Mouse (Mus musculus) layer of hippocampus, postnatal 14 days (tissue): ENCODE data around the gene Cfap20. TPM values are rescaled to one million over a fixed set of nuclear protein-coding genes. Genes with fewer than 3 reads are reported as not detected.
A peak's percentile ranks its signal among the peaks of the same experiment; 100 is the strongest.

Experiments used
- DNase-seq, 2 experiments: peaks; one replicate each; pipeline ENCODE4 v3.0.0; 2021 to 2022; ENCODE audit warnings: low spot score in 2 of 2, mixed read lengths in 1 of 2
- long read RNA-seq, 2 experiments: library from polyadenylated mRNA; stranded (forward); transcript quantifications; one replicate each; pipeline ENCODE4 v2.0.0; 2021
- total RNA-seq, 2 experiments: library from RNA; stranded (reverse); gene quantifications; 2 replicates each; pipeline ENCODE4 v1.2.3; 2021

Cfap20 gene
- 10 to 100 TPM; 58.5 to 62.5 TPM for total RNA-seq
- long read RNA-seq, experiment 1, transcript Cfap20-201 (6 exons, 1,295 nt), result major isoform, 55 of 75 reads
- long read RNA-seq, experiment 1, transcript Cfap20-208 (4 exons, 2,544 nt), result minor isoform, 5 of 75 reads
- long read RNA-seq, experiment 1, partial matches to known transcripts, result 9 of 75 reads
- long read RNA-seq, experiment 1, other reads (novel, unspliced or antisense), result 5 of 75 reads
- long read RNA-seq, experiment 2, transcript Cfap20-205 (5 exons, 1,023 nt), result minor isoform, 10 of 98 reads
- long read RNA-seq, experiment 2, transcript Cfap20-201 (6 exons, 1,295 nt), result major isoform, 71 of 98 reads
- long read RNA-seq, experiment 2, partial matches to known transcripts, result 4 of 98 reads
- long read RNA-seq, experiment 2, other reads (novel, unspliced or antisense), result 10 of 98 reads

DNA sequence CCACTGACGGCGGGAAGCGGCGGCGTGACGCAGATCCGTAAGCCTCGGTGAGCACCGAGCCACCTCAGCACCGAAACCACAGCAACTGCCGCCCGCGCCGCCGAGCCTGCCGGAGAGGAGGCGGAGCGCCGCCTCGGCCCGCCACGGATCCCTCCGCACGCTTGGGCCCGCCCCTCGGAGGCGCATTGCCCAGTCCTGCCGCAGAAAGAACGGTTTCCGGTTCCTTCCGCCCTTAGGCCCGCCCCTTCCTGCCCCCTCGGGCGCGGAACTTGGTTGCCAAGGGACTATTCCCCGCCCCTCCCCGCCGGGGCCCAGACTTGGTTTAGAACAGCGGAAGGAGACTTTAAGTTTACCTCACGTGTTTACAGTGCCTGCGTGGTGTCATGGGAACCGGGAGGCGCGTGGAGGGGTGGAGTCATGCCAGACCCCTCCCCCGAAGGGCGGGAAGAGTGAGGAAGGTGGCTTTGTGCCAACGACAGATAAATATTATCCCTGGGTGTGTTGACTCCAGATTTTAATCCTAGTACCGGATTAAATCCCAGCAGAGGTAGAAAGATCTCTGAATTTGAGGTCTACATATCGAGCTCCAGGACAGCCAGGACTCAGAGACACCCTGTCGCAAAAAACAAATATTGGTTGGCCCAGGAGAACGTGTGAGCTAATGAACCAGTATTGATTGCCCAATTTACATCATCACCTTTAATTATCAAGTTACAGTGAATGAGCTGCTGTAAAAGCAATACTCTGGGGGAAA is at the start of gene Cfap20:
TSS of gene Cfap20 (minus strand) at position 184 of the 754 bp plus-strand sequence.
- peak; percentile 99 for DNase-seq

DNA sequence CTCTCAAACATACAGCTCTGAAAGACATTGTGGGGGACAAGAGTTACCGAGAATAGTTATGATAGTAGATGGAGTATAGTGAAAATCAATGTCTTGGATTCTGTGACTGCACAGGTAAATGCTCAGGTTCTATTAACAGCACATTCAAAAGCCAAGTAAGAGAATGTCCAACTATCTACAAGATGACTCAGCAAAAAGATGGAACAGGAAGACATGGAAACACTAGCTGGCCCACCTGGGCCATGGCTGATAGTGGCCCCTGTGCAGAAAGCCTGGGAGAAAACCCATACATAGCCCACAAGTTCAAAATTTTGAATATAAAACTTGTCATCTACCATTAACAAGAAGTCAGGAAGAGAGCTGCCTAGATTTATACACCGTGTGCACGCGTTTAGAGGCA is 35.3 kb upstream of the Cfap20 start:
- no peak for DNase-seq

DNA sequence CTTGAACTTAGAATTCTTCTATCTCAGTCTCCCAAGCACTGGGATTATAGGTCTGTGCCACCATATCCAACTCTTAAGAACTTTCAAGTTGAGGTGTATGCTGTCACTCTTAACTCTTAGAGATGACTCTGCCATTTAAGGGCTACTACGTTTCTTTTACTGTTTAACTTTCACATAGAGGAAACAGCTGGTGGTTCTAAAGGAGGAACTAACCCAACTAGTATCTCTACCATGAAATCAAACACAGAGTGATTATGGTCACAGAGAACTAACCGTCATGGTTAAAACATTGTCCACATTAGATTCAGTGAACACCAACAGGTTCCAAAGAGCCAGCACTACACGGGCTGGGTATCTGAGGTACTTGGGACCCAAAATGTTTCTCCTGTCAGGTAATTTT is 34.3 kb upstream of the Cfap20 start:
- DNase-seq, result no peak

DNA sequence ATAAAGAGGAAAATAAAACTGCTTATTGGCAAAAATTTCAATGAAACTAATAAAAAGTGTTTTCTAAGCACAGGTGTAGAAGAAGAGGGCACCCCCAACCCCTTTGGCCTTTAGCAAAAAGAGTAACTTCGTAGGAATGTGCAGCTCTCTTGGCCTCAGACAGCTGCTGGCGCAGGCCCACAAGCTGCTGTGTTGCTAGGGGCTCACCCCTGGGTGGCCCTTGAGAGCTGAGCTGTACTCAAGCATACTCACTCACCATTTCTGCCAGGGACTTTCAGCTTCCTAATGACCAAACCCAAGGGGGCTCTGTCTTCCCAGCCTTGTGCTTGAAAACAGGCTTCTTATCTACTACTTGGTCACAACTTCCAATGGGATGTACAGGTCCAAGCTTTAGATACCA is 31.9 kb upstream of the Cfap20 start:
- DNase-seq, result no peak

DNA sequence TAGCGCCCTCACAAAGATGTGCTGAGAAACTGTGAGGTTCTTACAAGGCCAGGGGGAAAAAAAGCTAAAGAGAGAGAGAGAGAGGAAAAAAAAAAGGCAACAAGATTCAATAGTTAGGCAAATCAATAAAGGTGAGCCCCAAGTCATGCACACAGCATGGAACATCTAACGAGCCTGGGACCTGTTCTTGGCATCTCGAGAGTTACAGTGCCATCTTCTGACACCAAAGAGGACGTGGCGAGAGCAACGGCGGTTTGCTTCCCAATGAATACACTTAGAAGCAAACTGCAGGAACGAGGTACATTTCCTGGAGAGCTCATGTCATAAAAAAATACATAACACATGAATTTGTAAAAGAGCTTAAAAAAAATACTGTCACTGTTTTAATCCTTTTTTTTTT is 17.8 kb upstream of the Cfap20 start:
- DNase-seq, result no peak

DNA sequence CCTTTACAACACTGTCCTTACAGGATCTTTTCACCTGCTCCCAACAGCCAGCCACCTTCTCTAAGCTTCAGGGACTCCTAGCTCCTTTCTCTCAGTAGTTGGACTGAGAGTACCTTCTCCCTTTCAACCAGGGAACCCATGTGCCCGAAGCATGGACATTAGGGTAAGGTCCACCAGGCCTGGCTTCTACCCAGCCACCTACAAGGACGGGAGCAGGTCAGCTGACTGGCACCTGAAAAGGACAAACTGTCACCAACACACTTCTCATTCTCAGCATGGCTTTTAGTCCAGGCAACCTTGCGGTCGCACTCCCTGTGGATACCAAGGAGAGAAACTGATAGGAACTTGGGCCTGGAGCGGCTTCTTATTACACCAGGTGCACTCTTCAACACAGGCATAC is 15.6 kb upstream of the Cfap20 start:
- no peak for DNase-seq

DNA sequence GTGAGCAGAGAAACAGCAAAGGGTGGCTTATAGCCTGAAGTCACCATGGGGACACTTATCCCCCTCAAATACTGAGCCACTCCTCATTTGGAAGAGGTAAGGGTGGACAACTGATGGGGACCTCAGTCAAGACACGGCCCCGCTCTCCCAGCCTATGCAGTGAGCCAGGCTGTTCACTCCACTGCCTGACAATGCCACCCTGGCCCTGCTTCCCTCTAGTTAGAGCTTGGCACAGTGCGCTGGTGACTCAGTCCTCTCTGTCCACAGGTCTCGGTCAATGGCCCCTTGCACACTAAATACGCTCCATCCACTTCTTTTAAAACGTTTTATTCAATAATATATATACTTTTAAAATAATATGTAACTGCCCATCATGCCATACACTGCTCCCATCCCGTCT is 13.0 kb upstream of the Cfap20 start:
- no peak for DNase-seq

DNA sequence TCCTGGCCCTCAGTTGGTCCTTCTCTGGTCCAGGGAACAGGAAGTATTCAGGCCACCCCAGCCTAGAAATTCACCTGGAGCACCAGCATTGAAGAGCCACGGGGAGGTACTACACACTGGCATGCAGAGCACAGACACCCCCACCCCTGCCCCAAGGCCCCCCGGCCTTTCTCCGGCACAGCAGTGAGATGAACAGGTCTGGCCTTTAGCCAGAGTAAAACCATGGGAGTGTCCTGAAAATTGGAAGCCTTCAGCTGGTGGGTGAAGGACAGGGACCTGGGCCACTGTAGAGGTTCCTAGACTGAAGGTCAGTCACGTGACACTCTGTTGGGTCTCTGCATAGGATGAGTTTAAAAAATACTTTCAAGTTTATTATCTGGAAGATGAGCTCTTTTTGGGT is 10.4 kb upstream of the Cfap20 start:
- DNase-seq, result no peak

DNA sequence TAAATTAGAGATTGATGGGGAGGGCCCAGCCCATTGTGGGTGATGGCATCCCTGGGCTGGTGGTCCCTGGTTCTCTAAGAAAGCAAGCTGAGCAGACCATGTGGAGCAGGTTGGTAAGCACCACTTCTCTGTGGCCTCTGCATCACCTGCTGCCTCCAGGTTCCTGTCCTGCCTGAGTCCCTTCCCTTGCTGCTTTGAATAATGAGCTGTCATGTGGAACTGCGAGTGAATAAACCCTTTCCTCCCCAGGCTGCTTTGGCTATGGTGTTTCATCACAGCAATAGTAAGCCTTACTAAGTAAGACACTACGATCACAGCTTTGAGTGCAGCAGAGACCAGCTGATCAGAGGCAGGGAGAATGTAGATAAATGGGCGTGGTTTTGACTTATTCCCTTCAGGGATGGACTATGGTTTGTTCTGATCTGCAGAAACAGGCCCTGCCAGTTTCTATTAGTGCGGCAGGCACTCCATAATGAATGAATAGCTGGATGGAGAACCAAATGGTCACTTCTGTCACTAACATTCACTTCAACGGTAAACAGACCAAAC is 6.9 kb upstream of the Cfap20 start:
- DNase-seq, result no peak

DNA sequence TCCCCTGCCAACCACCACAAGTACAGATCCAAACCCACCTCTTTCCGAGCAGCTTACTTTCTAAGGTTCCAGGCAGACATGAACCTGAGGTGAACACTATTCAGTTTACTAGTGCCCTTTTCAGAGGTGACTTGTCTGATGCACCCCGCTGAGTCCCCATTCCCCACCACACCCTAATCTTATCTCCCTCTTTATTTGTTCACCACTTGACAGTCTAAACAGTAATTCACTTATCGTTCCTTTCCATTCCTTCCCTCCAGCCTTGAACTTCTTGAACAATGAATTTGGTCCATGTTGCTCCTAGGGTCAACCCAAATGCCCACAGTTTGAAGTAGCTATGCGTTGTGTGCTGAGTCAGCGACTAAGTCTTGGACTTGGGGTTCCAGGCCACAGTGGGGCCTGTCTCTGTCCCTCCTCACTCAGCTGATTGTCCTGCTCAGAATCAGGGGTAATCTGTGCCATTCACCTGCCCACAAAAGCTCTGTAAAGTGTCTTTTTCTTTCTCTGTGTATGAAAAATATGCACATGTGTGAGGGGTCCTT is 5.6 kb upstream of the Cfap20 start:
- DNase-seq, result no peak

DNA sequence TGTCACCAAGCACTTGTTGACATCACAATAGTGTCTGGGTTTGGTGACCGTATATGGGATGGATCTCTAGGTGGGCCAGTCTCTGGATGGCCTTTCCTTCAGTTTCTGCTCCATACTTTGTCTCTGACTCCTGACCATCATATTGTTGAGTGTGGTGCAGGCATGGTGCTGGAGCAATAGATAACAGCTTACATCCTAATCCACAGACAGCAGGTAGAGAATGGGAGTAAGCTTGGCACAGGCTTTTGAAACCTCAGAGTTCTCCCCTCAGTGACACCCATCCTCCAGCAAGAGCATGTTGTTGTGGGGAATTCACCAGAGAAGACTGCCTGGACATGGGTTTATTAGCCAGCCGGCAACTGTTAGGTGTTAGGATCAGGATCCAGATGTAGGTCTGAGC is 4.8 kb upstream of the Cfap20 start:
- DNase-seq, result no peak

DNA sequence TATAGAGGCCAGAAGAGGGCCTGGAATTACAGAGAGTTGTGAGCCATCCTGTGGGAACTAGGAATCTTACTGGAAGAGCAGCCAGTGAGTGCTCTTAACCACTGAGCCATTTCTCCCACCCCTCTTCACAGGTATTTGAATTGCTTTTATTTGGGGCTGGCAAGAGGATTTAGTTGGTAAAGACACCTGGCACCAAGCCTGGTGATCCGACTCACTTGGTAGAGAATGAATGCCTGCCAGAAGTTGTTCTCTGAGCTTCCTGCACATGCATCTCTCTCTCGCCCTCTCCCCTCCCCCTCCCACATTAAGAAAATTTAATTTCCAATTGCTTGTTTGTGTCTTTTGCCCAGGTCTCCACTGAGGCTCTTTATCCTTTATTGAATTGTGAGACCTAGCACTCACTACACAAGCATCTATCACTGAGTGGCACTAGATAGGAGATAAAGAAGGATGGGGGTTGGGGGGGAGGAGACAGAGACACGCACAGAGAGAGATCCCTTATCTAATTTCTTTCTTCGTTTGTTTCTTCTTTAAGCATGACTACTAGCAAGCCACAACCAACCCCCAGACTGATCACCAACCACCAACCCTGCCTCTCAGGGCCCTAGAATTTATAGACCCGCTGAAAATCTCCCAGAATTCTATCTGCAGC is 2.8 kb upstream of the Cfap20 start:
- no peak for DNase-seq

DNA sequence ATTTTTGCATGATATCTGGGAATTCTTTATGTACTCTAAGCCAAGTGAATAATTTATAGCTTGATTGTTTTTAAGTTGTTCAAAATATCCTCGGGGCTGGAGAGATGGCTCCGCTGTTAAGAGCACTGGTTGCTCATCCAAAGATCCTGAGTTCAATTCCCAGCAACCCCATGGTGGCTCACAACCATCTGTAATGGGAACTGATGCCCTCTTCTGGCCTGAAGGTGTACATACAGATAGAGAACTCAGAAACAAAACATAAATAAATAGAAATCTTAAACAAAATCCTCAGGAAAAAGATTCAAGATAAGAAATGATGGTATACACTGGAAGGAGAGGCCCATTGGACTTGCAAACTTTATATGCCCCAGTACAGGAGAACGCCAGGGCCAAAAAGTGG is 1.3 kb upstream of the Cfap20 start:
- DNase-seq, result no peak

DNA sequence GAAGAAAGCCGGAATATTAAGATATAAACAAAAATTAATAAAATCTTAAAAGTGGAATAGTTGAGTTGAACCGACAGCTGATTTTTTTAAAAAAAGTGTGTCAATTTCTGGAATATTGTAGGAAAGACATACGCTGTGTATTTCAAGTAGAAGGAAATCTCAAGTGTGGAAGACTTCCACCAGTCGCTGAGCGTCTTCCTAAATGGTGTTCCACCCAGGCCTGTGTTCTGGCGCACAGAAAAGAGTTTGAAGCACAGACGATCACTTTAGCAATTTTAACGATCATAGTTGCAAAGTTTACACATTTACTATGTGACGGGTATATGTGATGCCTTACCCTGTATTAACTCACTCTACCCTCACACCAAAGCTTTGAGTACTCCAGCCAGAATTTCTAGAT is 802 bp upstream of the Cfap20 start:
- DNase-seq, result no peak

DNA sequence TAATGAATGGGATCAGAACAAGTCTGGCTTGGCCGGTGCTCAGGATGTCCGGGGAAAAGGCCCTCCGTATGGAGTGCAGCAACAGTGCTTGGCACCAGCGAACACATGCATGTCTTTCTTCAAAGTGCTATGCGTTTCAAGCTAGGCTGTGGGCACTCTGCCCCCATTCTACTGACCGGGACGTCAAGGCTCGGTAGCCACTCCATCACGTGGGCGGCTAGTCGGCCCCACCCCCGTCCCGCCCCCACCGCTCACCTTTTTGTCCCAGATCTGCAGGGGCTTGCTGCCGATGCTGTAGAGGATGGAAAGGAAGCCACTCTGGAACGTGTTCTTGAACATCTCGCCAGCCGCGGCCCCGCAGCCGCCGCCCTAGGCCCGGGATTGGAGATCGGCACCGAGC is 436 bp downstream of the Cfap20 start:
- no peak for DNase-seq

DNA sequence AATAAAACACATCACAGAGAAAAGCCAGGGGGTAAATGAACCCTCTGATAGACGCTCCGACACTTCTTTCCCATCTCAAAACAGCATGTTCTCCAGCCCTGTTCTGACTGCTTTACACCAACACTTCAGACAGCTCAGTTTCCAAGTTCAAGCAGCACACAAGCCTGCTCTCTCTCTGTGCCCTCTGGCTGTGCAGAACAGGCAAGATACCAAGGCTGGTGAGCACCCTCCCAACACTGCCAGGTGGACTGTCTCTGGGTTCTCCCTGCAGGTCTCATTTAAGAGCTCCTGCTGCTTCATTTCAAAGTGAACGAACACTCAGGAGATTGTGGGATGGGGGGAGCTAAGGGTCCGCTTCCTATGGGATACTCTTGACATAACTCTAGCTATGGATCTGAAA is 1.5 kb downstream of the Cfap20 start:
- DNase-seq, result no peak

DNA sequence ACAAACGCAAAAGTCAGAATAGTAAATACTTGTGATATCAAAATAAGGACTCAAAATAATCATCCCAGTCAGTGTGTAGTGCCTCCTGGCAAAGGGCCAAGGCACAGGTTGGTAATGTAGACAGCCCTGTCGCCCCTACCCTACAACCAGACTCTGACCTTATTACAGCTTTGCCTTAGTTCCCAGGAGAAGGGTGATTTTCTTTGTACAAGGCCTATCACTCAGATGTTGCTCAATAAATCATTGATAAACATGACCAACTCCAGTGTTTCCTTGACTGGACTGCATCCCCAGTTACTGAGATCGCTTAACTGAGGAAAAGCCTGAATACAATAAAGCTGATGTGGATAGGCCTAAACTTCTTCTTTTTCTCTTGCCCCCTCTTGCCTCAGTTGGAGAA is 2.2 kb downstream of the Cfap20 start:
- DNase-seq, result no peak

DNA sequence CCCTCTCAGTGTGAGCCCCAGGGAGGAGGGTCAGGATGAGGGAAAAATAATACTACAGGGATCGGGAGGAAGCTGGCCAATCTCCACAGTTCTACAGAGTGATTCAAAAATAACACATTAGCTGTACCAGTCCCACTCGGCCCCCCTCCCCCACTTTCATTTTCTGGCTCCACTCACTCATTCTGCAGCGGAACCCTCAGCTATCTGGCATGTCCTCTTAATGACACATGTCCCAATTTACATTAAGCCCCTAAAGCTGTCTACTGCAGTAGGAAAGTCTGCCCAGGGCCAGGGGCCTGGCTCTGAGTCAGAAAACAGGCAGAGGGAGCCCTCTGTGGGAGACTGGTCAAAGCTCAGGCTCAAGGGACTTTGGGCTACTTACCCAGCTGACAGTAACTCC is 4.7 kb downstream of the Cfap20 start:
- peak; percentile 45 to 76 for DNase-seq

DNA sequence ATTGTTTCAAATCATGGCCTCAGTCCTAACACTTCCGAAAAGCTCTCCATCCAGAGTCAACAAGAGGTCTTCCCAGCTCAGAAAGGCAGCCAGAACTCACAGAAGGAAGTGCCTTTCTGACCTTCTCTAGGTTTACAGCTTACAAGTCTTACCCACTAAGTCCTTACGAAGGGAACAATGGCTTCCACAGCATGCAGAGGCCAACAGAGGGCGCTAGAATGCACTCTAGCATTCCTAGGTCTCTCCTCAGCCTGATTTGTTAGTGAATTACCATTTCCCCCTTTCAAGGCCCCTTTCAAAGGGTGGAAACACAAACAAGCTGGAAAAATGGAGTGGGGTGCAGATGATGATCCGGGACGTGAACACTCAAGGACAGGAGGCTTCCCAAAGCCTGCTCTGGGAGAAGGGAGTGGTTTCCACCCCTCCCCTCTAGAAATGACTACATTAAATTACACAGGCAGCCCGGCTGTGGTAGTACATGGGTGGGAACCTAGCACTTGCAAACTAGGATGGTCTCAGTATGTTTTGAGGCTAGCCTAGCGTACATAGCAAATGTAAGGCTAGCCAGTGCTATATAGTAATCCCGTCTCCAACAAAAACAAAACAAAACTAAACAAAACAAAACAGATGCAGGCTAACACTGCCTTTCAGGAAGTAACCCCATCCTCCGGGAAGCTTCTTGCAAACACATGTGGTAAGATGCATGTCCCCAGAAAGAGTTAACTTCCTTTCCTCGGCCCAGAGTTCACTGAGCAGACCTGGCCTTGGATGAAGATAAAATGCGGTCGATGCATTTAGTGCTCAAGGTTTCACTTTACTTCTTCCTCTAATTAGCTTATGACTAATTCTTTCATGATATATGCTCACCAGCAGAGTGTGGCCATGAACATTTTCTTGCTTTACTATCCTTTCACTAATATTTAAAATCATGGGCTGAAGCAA is 6.8 kb downstream of the Cfap20 start:
- DNase-seq, result peak; percentile 63 to 81

DNA sequence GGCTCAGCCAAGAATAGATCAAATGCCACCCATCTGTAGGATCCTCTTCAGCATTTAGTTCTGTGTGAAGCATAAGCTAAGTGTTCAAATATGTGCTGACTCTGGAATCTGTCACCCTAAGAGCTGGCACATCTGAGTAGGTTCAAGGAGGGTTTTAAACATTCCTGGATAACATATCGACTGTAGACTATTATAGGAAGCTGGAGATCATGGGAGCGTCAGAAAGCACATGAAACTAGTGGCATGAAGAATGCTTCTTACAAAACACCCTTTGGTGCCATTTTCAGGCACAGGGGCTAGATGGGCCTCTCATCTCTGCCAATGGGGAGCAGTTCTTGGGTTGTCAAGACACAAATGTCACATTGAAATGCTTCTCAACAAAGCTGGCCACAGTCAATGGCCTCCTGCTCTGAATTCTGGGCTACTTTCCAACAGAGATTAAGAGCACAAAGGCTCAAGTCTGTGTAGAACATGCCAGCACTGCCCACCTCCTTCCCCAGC is 7.8 kb downstream of the Cfap20 start:
- peak in 1 of 2 experiments; percentile 63 for DNase-seq
